In genomic region chr9:66200411-66200789, GRCm38 (mm10) we compare ENCODE assay signal across 25 mouse cellular contexts. TPM values are rescaled to one million over a fixed set of nuclear protein-coding genes. Genes with fewer than 3 reads are reported as not detected.
DNase-seq lines count a peak whose midpoint lies in the region; ATAC-seq and TF ChIP-seq lines count a peak whose summit lies in the region.
"Had no signal": no experiment of that assay in that cellular context is flagged by ENCODE, and none has a peak within 500 bp of the region (broad histone marks: within the 10 kb centered on the region; RNA-seq: fewer than 3 reads in every experiment).

No protein-coding gene starts in this region.

- peak; percentile 10 to 37 for DNase-seq in spleen, postnatal 36 days (ENCODE audit: low spot score in 2 of 2)
- DNase-seq in spleen, adult 18-20 months: no peak
- peak in 2 of 3 experiments; percentile 65 to 67 for DNase-seq in liver, embryonic 14.5 days (ENCODE audit: low read depth in 3 of 3, low spot score in 3 of 3)
- no peak for DNase-seq in forebrain, embryonic 11.5 days (ENCODE audit: low spot score)
- no peak for DNase-seq in B cell, adult 2 months
- DNase-seq: adrenal gland, adult 8-10 months; cerebellum, postnatal 14 days; gastrocnemius, postnatal 25 days; heart, postnatal 36 days; layer of hippocampus, adult 9-11 months; left cerebral cortex, postnatal 4 days; lung, postnatal 4 days had no signal

- H3K4me3 ChIP-seq in liver, embryonic 14.5 days (ENCODE audit: insufficient read depth in 1 of 2, low read depth in 2 of 2, low read length in 2 of 2): no peak overlapping the region
- no peak overlapping the region for H3K4me3 ChIP-seq in small intestine, adult 2 months (ENCODE audit: low read depth, low read length)
- H3K4me3 ChIP-seq in forebrain, embryonic 11.5 days (ENCODE audit: low read depth, low read length): no peak overlapping the region
- H3K4me3 ChIP-seq: embryonic facial prominence, embryonic 12.5 days; forebrain, embryonic 15.5 days; left cerebral cortex, adult 2 months; limb, embryonic 15.5 days; midbrain, embryonic 10.5 days had no signal

- H3K4me2 ChIP-seq in liver, embryonic 14.5 days (ENCODE audit: low read depth): peak overlapping the region; percentile 35
- H3K4me2 ChIP-seq in forebrain, embryonic 11.5 days (ENCODE audit: low read depth, low read length, severe bottlenecking): no peak overlapping the region
- H3K4me2 ChIP-seq: embryonic facial prominence, embryonic 12.5 days; forebrain, embryonic 15.5 days; hindbrain, embryonic 14.5 days; limb, embryonic 15.5 days had no signal

- TF ChIP-seq EP300 in liver, embryonic 14.5 days (IDR thresholded peaks at IDR 0.05; ENCODE audit: low read depth): peak; percentile 72

- TF ChIP-seq CTCF in liver, embryonic 14.5 days (IDR thresholded peaks at IDR 0.05; ENCODE audit: low read depth): no peak
- TF ChIP-seq CTCF in small intestine, adult 2 months (IDR thresholded peaks at IDR 0.05; ENCODE audit: extremely low read depth, insufficient read length, insufficient replicate concordance, low read depth, low read length): no peak

- H3K36me3 ChIP-seq in liver, embryonic 14.5 days (replicated peaks; ENCODE audit: control insufficient read depth, insufficient read depth, low read depth): no peaks in the 10 kb centered on the region
- H3K36me3 ChIP-seq in small intestine, adult 2 months (ENCODE audit: control insufficient read depth, insufficient read depth, low read length): no peaks in the 10 kb centered on the region
- no peaks in the 10 kb centered on the region for H3K36me3 ChIP-seq in forebrain, embryonic 11.5 days (ENCODE audit: control insufficient read depth, insufficient read depth, low read length)
- H3K36me3 ChIP-seq: embryonic facial prominence, embryonic 12.5 days; forebrain, embryonic 15.5 days; limb, embryonic 15.5 days; midbrain, embryonic 10.5 days had no signal

- TF ChIP-seq POLR2A in small intestine, adult 2 months (IDR thresholded peaks at IDR 0.05; ENCODE audit: low read depth, low read length): no peak

- peak; percentile 86 for ATAC-seq in erythroid progenitor cell, adult 5-6 weeks (replicated peaks; ENCODE audit: low FRiP score, poor library complexity, severe bottlenecking)
- peak; percentile 87 for ATAC-seq in liver, embryonic 14.5 days (ENCODE audit: insufficient read depth)
- ATAC-seq in forebrain, embryonic 11.5 days (replicated peaks; ENCODE audit: low FRiP score): no peak
- no peak for ATAC-seq in inflammation-experienced regulatory T-cells, adult 6 months
- ATAC-seq: activated CD4-positive, CD25-positive, alpha-beta regulatory T cell, adult 4 months; forebrain, embryonic 15.5 days; midbrain, embryonic 16.5 days had no signal

- no peak overlapping the region for H3K9ac ChIP-seq in liver, embryonic 14.5 days (replicated peaks)
- H3K9ac ChIP-seq in forebrain, embryonic 11.5 days (ENCODE audit: low read length): no peak overlapping the region
- H3K9ac ChIP-seq: embryonic facial prominence, embryonic 12.5 days; forebrain, embryonic 15.5 days; hindbrain, embryonic 14.5 days; limb, embryonic 15.5 days had no signal

- peaks cover 32 to 35% of the 10 kb centered on the region in 2 experiments for H3K4me1 ChIP-seq in liver, embryonic 14.5 days (replicated peaks; ENCODE audit: control insufficient read depth in 2 of 2, insufficient read depth in 2 of 2, low read length in 1 of 2)
- H3K4me1 ChIP-seq in small intestine, adult 2 months (ENCODE audit: control insufficient read depth, insufficient read depth, insufficient read length, low read length): peaks cover 40% of the 10 kb centered on the region
- H3K4me1 ChIP-seq in forebrain, embryonic 11.5 days (replicated peaks; ENCODE audit: control insufficient read depth, insufficient read depth, low read length): no peaks in the 10 kb centered on the region
- H3K4me1 ChIP-seq: forebrain, embryonic 15.5 days; limb, embryonic 15.5 days; midbrain, embryonic 10.5 days had no signal

- H3K27ac ChIP-seq in liver, embryonic 14.5 days: peak overlapping the region; percentile 63
- H3K27ac ChIP-seq in small intestine, adult 2 months (ENCODE audit: insufficient read depth, low read depth, low read length): peak overlapping the region; percentile 91
- no peak overlapping the region for H3K27ac ChIP-seq in forebrain, embryonic 11.5 days (ENCODE audit: low read depth, low read length)
- H3K27ac ChIP-seq: embryonic facial prominence, embryonic 12.5 days; forebrain, embryonic 15.5 days; hindbrain, embryonic 14.5 days; left cerebral cortex, adult 2 months; limb, embryonic 15.5 days; midbrain, embryonic 10.5 days had no signal

- no peaks in the 10 kb centered on the region for H3K9me3 ChIP-seq in liver, embryonic 14.5 days (ENCODE audit: control insufficient read depth, low read length)
- no peaks in the 10 kb centered on the region for H3K9me3 ChIP-seq in forebrain, embryonic 11.5 days (ENCODE audit: control insufficient read depth, low read length)
- H3K9me3 ChIP-seq: embryonic facial prominence, embryonic 12.5 days; forebrain, embryonic 15.5 days; G1E; limb, embryonic 15.5 days; midbrain, embryonic 10.5 days had no signal

- H3K27me3 ChIP-seq in liver, embryonic 14.5 days (ENCODE audit: control insufficient read depth, insufficient read depth, low read length): no peaks in the 10 kb centered on the region
- no peaks in the 10 kb centered on the region for H3K27me3 ChIP-seq in small intestine, adult 2 months (ENCODE audit: control insufficient read depth, insufficient read depth, low read length)
- no peaks in the 10 kb centered on the region for H3K27me3 ChIP-seq in forebrain, embryonic 11.5 days (ENCODE audit: control insufficient read depth, insufficient read depth, low read length)
- H3K27me3 ChIP-seq: CH12.LX; embryonic facial prominence, embryonic 12.5 days; forebrain, embryonic 15.5 days; limb, embryonic 15.5 days had no signal

- WGBS in liver, embryonic 14.5 days (ENCODE audit: insufficient replicate concordance): 25% methylated on average over 5 of the region's 5 CpGs
- WGBS in small intestine, adult 2 months: 31% methylated on average over 5 of the region's 5 CpGs
- 83% methylated on average over 5 of the region's 5 CpGs for WGBS in forebrain, embryonic 11.5 days

RNA-seq across cellular contexts. Expression of gene Dapk2, which starts 42.4 kb away (rescaled TPM):
- total RNA-seq in erythroid progenitor cell, adult 5-6 weeks (2015; ENCODE audit: low replicate concordance): 19.8 and 31.0 TPM in 2 replicates
- total RNA-seq in erythroid progenitor cell, adult 5-6 weeks (2017; ENCODE audit: low replicate concordance): 25.5 and 51.6 TPM in 2 replicates
- 7.3 and 11.7 TPM in 2 replicates for polyA plus RNA-seq in liver, embryonic 14.5 days (2012; rRNA removed)
- 24.6 and 25.2 TPM in 2 replicates for polyA plus RNA-seq in liver, embryonic 14.5 days (2014; fragmentation: Nextera tagmentation; extraction: Ambion mirVana)
- 5.6 and 8.2 TPM in 2 replicates for polyA plus RNA-seq in small intestine, adult 2 months (2012; rRNA removed)
- polyA plus RNA-seq in forebrain, embryonic 11.5 days (2014; fragmentation: Nextera tagmentation; extraction: Ambion mirVana): 8.7 and 9.0 TPM in 2 replicates
- polyA plus RNA-seq in inflammation-experienced regulatory T-cells, adult 6 months (2017; shearing (Covaris generic)): 1 to 10 TPM in 2 of 3 experiments, under 1 TPM in 1; 0.44 to 8.2 (median 1.5) TPM

Comparison
In these comparisons a context has a peak if more than half of its experiments do, and no peak if none do; other contexts are left out.
1. DNase-seq: peak in spleen, postnatal 36 days (2 of 2) and liver, embryonic 14.5 days (2 of 3); none in spleen, adult 18-20 months (0 of 2), forebrain, embryonic 11.5 days (single experiment) and B cell, adult 2 months (0 of 2).
2. ATAC-seq: peak in erythroid progenitor cell, adult 5-6 weeks (single experiment) and liver, embryonic 14.5 days (single experiment); none in forebrain, embryonic 11.5 days (single experiment) and inflammation-experienced regulatory T-cells, adult 6 months (single experiment).